Mouse (Mus musculus): ENCODE data around the gene Serpinc1. TPM values are rescaled to one million over a fixed set of nuclear protein-coding genes. Genes with fewer than 3 reads are reported as not detected.
A peak's percentile ranks its signal among the peaks of the same experiment; 100 is the strongest.

The Serpinc1 gene
- total and polyA plus RNA-seq, 3 experiments: 0.19 to 1.3 TPM; not detected in 1

- Histone ChIP-seq H3K9me3 (replicated peaks; ENCODE audit: insufficient read depth, low read length) (no peaks in the 10 kb centered on the region), H3K4me3 (ENCODE audit: control insufficient read depth in 1 of 2, insufficient read depth in 1 of 2, low read depth in 2 of 2, low read length in 2 of 2) (no peak overlapping the region), H3K27me3 (ENCODE audit: control insufficient read depth in 1 of 2, insufficient read depth in 2 of 2, low read length in 2 of 2) (no peaks in the 10 kb centered on the region), H3K79me2 (ENCODE audit: control insufficient read depth, insufficient read depth, low read length, poor library complexity) (peaks cover 14% of the 10 kb centered on the region), H3K9ac (ENCODE audit: control insufficient read depth, low read depth, low read length, poor library complexity, severe bottlenecking) (no peak overlapping the region), H3K4me1 (ENCODE audit: control insufficient read depth in 1 of 2, insufficient read depth in 2 of 2, low read length in 2 of 2) (0 out of 4 replicates have a peak, but pooled peaks cover 0 to 2% of the 10 kb centered on the region in 2 experiments), H3K36me3 (ENCODE audit: control insufficient read depth in 1 of 2, insufficient read depth in 2 of 2, low read length in 2 of 2) (peaks cover 2 to 20% of the 10 kb centered on the region in 2 experiments), H3K27ac (ENCODE audit: control insufficient read depth, low read depth, low read length) (no peak overlapping the region)
- TF ChIP-seq NRF1 (IDR thresholded peaks at IDR 0.05; ENCODE audit: insufficient read depth, low read depth, low read length, poor library complexity, severe bottlenecking): no peak
- TF ChIP-seq GABPA (IDR thresholded peaks at IDR 0.05; ENCODE audit: low read depth, low read length): no peak
- TF ChIP-seq ZC3H11A (IDR thresholded peaks at IDR 0.05; ENCODE audit: low read depth, low read length): no peak
- no peak for TF ChIP-seq TBP (IDR thresholded peaks at IDR 0.05; ENCODE audit: low read depth, low read length)
- no peak for TF ChIP-seq MEF2A (IDR thresholded peaks at IDR 0.05; ENCODE audit: extremely low read depth, insufficient replicate concordance, low read depth, low read length, poor library complexity, severe bottlenecking)
- no peak for TF ChIP-seq RAD21 (IDR thresholded peaks at IDR 0.05; ENCODE audit: low read depth, low read length)
- no peak for TF ChIP-seq ETS1 (IDR thresholded peaks at IDR 0.05; ENCODE audit: low read depth, low read length)
- TF ChIP-seq HCFC1 (IDR thresholded peaks at IDR 0.05; ENCODE audit: low read depth, low read length): no peak
- TF ChIP-seq MYC (IDR thresholded peaks at IDR 0.05; ENCODE audit: low read depth, low read length): no peak
- no peak for TF ChIP-seq RCOR1 (IDR thresholded peaks at IDR 0.05; ENCODE audit: low read depth, low read length)
- no peak for TF ChIP-seq CHD2 (IDR thresholded peaks at IDR 0.05; ENCODE audit: low read length)
- no peak for TF ChIP-seq JUND (IDR thresholded peaks at IDR 0.05; ENCODE audit: low read depth, low read length)
- DNase-seq (ENCODE audit: low read depth, low spot score): peak; percentile 66
Measured at GRCm38 (mm10) chr1:161041261-161042020, 63.1 kb downstream of the Serpinc1 start.

- no peak overlapping the region for H3K9ac ChIP-seq (ENCODE audit: control insufficient read depth, low read depth, low read length, poor library complexity, severe bottlenecking)
- H3K27me3 ChIP-seq (ENCODE audit: control insufficient read depth in 1 of 2, insufficient read depth in 2 of 2, low read length in 2 of 2): no peaks in the 10 kb centered on the region
- no peak for DNase-seq (ENCODE audit: low read depth, low spot score)
- no peak overlapping the region for H3K27ac ChIP-seq (ENCODE audit: control insufficient read depth, low read depth, low read length)
- TF ChIP-seq KAT2A (conservative IDR thresholded peaks at IDR 0.05; ENCODE audit: low read depth, low read length): no peak
- no peak for TF ChIP-seq HCFC1 (IDR thresholded peaks at IDR 0.05; ENCODE audit: low read depth, low read length)
- TF ChIP-seq CHD1 (IDR thresholded peaks at IDR 0.05; ENCODE audit: low read depth, low read length): no peak
- no peak for TF ChIP-seq MYB (IDR thresholded peaks at IDR 0.05; ENCODE audit: low read depth, low read length)
- TF ChIP-seq SIN3A (IDR thresholded peaks at IDR 0.05; ENCODE audit: low read length): no peak
- H3K79me2 ChIP-seq (ENCODE audit: control insufficient read depth, insufficient read depth, low read length, poor library complexity): no peaks in the 10 kb centered on the region
- peaks cover 0 to 5% of the 10 kb centered on the region in 2 experiments; a peak in 2 of 4 replicates for H3K36me3 ChIP-seq (ENCODE audit: control insufficient read depth in 1 of 2, insufficient read depth in 2 of 2, low read length in 2 of 2)
- H3K4me3 ChIP-seq (ENCODE audit: control insufficient read depth in 1 of 2, insufficient read depth in 1 of 2, low read depth in 2 of 2, low read length in 2 of 2): no peak overlapping the region
- no peaks in the 10 kb centered on the region for H3K9me3 ChIP-seq (replicated peaks; ENCODE audit: insufficient read depth, low read length)
- H3K4me1 ChIP-seq (ENCODE audit: control insufficient read depth in 1 of 2, insufficient read depth in 2 of 2, low read length in 2 of 2): 0 out of 4 replicates have a peak, but pooled peaks cover 0 to 2% of the 10 kb centered on the region in 2 experiments
Measured at GRCm38 (mm10) chr1:161046972-161047371, 68.6 kb downstream of the Serpinc1 start.

Other genes with a start within 250 kb of the Serpinc1 start
- 24.0 and 26.2 TPM in 2 replicates for gene Rabgap1l, start 185.4 kb upstream of the Serpinc1 start, total RNA-seq (2012; rRNA removed)
- gene Rabgap1l, start 185.4 kb upstream of the Serpinc1 start, polyA plus RNA-seq (2012; ENCODE audit: insufficient read depth in 1 of 2, insufficient read length in 2 of 2, low read depth in 1 of 2, low replicate concordance in 2 of 2, missing spikeins in 1 of 2): 10 to 100 TPM in 1 of 2 experiments, not detected in 1; 24.1 TPM
- gene Rc3h1, start 72.2 kb upstream of the Serpinc1 start, total RNA-seq (2012; rRNA removed): 14.2 and 15.2 TPM in 2 replicates
- gene Rc3h1, start 72.2 kb upstream of the Serpinc1 start, polyA plus RNA-seq (2012; ENCODE audit: insufficient read depth in 1 of 2, insufficient read length in 2 of 2, low read depth in 1 of 2, low replicate concordance in 2 of 2, missing spikeins in 1 of 2): 1 to 10 TPM in 1 of 2 experiments, not detected in 1; 6.2 TPM
- gene Zbtb37, start 56.3 kb downstream of the Serpinc1 start, total RNA-seq (2012; rRNA removed): 5.2 and 5.7 TPM in 2 replicates
- 1 to 10 TPM in 1 of 2 experiments, not detected in 1; 4.2 TPM for gene Zbtb37, start 56.3 kb downstream of the Serpinc1 start, polyA plus RNA-seq (2012; ENCODE audit: insufficient read depth in 1 of 2, insufficient read length in 2 of 2, low read depth in 1 of 2, low replicate concordance in 2 of 2, missing spikeins in 1 of 2)
- gene Dars2, start 92.1 kb downstream of the Serpinc1 start, total RNA-seq (2012; rRNA removed): 53.1 and 66.2 TPM in 2 replicates
- 10 to 100 TPM in 1 of 2 experiments, not detected in 1; 83.6 TPM for gene Dars2, start 92.1 kb downstream of the Serpinc1 start, polyA plus RNA-seq (2012; ENCODE audit: insufficient read depth in 1 of 2, insufficient read length in 2 of 2, low read depth in 1 of 2, low replicate concordance in 2 of 2, missing spikeins in 1 of 2)
- 6.2 and 6.3 TPM in 2 replicates for gene Cenpl, start 92.1 kb downstream of the Serpinc1 start, total RNA-seq (2012; rRNA removed)
- gene Cenpl, start 92.1 kb downstream of the Serpinc1 start, polyA plus RNA-seq (2012; ENCODE audit: insufficient read depth in 1 of 2, insufficient read length in 2 of 2, low read depth in 1 of 2, low replicate concordance in 2 of 2, missing spikeins in 1 of 2): 10 to 100 TPM in 1 of 2 experiments, not detected in 1; 16.9 TPM
- 3.6 and 3.7 TPM in 2 replicates for gene Klhl20, start 152.9 kb downstream of the Serpinc1 start, total RNA-seq (2012; rRNA removed)
- gene Klhl20, start 152.9 kb downstream of the Serpinc1 start, polyA plus RNA-seq (2012; ENCODE audit: insufficient read depth in 1 of 2, insufficient read length in 2 of 2, low read depth in 1 of 2, low replicate concordance in 2 of 2, missing spikeins in 1 of 2): 1 to 10 TPM in 1 of 2 experiments, not detected in 1; 7.8 TPM
- not detected in 2 replicates for gene Ankrd45, start 164.1 kb downstream of the Serpinc1 start, total RNA-seq (2012; rRNA removed)
- gene Ankrd45, start 164.1 kb downstream of the Serpinc1 start, polyA plus RNA-seq (2012; ENCODE audit: insufficient read depth in 1 of 2, insufficient read length in 2 of 2, low read depth in 1 of 2, low replicate concordance in 2 of 2, missing spikeins in 1 of 2): not detected
- not detected in 2 replicates for gene Tex50, start 180.7 kb downstream of the Serpinc1 start, total RNA-seq (2012; rRNA removed)
- gene Tex50, start 180.7 kb downstream of the Serpinc1 start, polyA plus RNA-seq (2012; ENCODE audit: insufficient read depth in 1 of 2, insufficient read length in 2 of 2, low read depth in 1 of 2, low replicate concordance in 2 of 2, missing spikeins in 1 of 2): not detected